Mouse (Mus musculus): ENCODE measurements around the gene Slco1a6. TPM values are rescaled to one million over a fixed set of nuclear protein-coding genes. Genes with fewer than 3 reads are reported as not detected.
"Not testable (repeated sequence)": the region's sequence is repeated elsewhere in the genome, so short reads cannot be mapped to it uniquely, and the experiment has no call there.

The Slco1a6 gene
- polyA plus RNA-seq, 1 experiment = not detected

DNA sequence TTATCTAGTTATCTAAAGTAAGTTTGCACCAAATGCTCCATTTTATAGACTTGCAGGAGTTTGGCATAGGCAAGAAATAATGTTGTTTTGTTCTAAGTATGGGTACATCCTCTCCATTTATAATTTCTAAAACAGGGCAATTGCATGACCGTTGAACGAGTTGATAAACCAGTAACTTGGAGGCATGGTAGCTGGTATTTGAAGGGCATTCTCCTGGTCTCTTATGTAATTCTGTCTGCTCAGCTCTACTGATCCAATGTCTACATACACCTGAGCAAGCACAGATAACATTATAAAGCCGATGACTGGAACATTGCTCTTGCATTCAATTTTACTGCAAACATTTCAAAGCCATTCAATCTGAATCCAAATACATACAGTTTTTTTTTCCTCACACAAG is 20.9 kb downstream of the Slco1a6 start:
- no peaks in the 10 kb centered on the region for H3K4me1 ChIP-seq (ENCODE audit: control insufficient read depth, insufficient read depth, low read length)
- TF ChIP-seq POLR2A (IDR thresholded peaks at IDR 0.05; ENCODE audit: insufficient read depth, low read depth, low read length) (no peak), CTCF (IDR thresholded peaks at IDR 0.05; ENCODE audit: insufficient read depth, low read depth, low read length) (no peak)
- no peak overlapping the region for H3K4me3 ChIP-seq (ENCODE audit: insufficient read depth, low read depth, low read length)
- no peak overlapping the region for H3K27ac ChIP-seq (ENCODE audit: insufficient read depth, low read depth, low read length)
- 98% methylated on average over 3 of the region's 3 CpGs for WGBS

DNA sequence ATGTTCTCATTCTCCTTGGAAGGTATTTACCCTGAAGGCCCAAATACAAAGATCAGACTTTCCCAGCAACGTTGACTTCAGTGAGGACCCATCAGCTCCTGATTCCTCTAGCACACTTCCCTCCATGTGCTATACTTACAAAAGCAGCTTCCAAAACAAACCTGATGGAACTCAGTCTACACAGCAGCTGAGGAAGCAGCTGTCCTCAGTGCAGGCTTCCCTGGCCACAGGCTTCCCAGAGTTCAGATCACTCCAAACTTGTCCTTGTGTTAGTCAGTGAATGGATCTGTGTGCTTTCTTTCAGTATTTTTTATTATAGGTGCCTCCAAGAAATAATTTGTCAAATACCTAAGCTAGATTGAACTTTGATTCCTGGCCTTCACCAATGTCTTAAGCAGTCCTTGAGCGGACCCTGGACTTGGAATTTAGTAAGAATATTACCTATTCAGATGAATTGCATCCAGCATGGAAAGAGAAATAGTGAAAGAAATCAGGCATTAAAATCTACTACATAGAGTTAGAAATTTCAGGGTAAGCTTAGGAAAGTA is 22.4 kb downstream of the Slco1a6 start:
- WGBS = 78% methylated on average over 2 of the region's 2 CpGs

DNA sequence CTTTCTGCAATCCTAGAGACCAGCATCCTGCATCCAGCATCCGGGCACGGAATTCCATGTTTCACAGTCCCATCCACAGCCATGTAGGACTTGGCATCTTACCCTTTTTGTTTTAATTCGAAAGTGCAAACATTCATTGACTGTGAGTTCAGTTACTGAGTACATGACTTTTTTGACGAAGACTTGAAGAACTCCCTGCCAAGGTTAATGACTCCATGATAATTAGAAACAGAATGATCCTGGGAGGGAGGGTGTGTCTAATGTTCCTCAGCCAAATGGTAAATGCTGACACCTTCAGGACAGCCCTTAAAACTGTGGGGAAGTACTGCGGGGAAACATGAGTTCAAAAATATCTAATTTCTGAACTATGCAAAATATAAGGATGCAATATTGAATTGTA is 44.9 kb downstream of the Slco1a6 start:
- Histone ChIP-seq H3K4me3 (ENCODE audit: insufficient read depth, low read depth, low read length) (no peak overlapping the region), H3K4me1 (ENCODE audit: control insufficient read depth, insufficient read depth, low read length) (no peaks in the 10 kb centered on the region), H3K27ac (ENCODE audit: insufficient read depth, low read depth, low read length) (no peak overlapping the region)
- WGBS = 75% methylated on average over 5 of the region's 5 CpGs
- TF ChIP-seq POLR2A (IDR thresholded peaks at IDR 0.05; ENCODE audit: insufficient read depth, low read depth, low read length) = no peak
- no peak for TF ChIP-seq CTCF (IDR thresholded peaks at IDR 0.05; ENCODE audit: insufficient read depth, low read depth, low read length)

More for the DNA sequence above, 22.4 kb downstream of the Slco1a6 start:
- no peak overlapping the region for H3K27ac ChIP-seq (ENCODE audit: insufficient read depth, low read depth, low read length)
- no peak for TF ChIP-seq CTCF (IDR thresholded peaks at IDR 0.05; ENCODE audit: insufficient read depth, low read depth, low read length)
- TF ChIP-seq POLR2A (IDR thresholded peaks at IDR 0.05; ENCODE audit: insufficient read depth, low read depth, low read length) = no peak
- no peaks in the 10 kb centered on the region for H3K4me1 ChIP-seq (ENCODE audit: control insufficient read depth, insufficient read depth, low read length)
- H3K4me3 ChIP-seq (ENCODE audit: insufficient read depth, low read depth, low read length) = no peak overlapping the region

DNA sequence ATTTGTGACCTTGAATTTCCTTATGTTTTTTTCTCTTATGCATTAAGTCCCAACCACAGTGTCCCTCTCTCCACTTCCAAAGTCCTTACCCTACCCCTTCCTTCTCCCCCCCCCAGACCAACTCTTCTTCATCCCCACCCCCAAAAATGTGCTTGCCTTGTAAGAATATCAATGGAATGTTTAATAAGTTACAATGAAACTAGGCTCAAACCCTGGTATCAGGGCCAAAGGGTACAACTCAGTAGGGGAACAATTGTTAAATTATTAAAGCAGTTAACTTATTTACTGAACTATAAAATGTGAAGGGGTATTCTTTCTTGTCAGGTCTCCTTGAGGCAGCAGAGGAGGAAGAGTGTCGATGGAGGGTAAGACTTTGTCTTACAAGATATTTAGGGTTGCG is 47.1 kb downstream of the Slco1a6 start:
- Histone ChIP-seq H3K27ac (ENCODE audit: insufficient read depth, low read depth, low read length) (no peak overlapping the region), H3K4me3 (ENCODE audit: insufficient read depth, low read depth, low read length) (no peak overlapping the region), H3K4me1 (ENCODE audit: control insufficient read depth, insufficient read depth, low read length) (no peaks in the 10 kb centered on the region)
- WGBS = 94% methylated on average over 2 of the region's 2 CpGs
- TF ChIP-seq POLR2A (IDR thresholded peaks at IDR 0.05; ENCODE audit: insufficient read depth, low read depth, low read length) (no peak), CTCF (IDR thresholded peaks at IDR 0.05; ENCODE audit: insufficient read depth, low read depth, low read length) (no peak)

DNA sequence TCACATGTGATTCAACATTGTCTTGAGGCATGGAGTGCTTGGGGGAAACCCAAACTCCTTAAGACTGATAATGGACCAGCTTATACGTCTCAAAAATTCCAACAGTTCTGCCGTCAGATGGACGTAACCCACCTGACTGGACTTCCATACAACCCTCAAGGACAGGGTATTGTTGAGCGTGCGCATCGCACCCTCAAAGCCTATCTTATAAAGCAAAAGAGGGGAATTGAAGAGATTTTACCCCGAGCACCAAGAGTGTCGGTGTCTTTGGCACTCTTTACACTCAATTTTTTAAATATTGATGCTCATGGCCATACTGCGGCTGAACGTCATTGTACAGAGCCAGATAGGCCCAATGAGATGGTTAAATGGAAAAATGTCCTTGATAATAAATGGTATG is 54.2 kb downstream of the Slco1a6 start:
- WGBS = 92% methylated on average over 6 of the region's 10 CpGs
- not testable (repeated sequence) for H3K27ac ChIP-seq (ENCODE audit: insufficient read depth, low read depth, low read length); H3K4me1 ChIP-seq (ENCODE audit: control insufficient read depth, insufficient read depth, low read length); H3K4me3 ChIP-seq (ENCODE audit: insufficient read depth, low read depth, low read length)

DNA sequence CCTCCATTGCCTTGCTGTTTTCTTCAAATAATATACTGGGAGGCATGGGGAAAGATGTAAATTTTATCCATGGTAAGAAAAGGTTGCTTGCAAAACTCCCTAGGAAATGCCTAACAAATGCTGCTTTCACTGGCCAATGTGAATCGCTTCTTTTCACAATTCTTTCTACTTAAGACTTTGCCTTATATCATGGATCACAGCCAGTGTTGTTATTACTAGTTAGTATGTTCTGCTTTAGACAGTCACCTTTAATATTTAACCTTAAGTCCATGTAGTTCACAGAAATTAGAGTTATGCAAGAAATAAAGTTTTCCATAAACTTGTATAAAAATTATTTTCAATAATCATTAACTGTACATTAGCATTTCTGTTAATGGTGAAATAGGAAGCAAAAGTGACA is 60.0 kb downstream of the Slco1a6 start:
- WGBS = 96% methylated on average over 1 of the region's 1 CpGs
- Histone ChIP-seq H3K4me3 (ENCODE audit: insufficient read depth, low read depth, low read length) (no peak overlapping the region), H3K4me1 (ENCODE audit: control insufficient read depth, insufficient read depth, low read length) (no peaks in the 10 kb centered on the region), H3K27ac (ENCODE audit: insufficient read depth, low read depth, low read length) (no peak overlapping the region)
- TF ChIP-seq POLR2A (IDR thresholded peaks at IDR 0.05; ENCODE audit: insufficient read depth, low read depth, low read length) (no peak), CTCF (IDR thresholded peaks at IDR 0.05; ENCODE audit: insufficient read depth, low read depth, low read length) (no peak)

DNA sequence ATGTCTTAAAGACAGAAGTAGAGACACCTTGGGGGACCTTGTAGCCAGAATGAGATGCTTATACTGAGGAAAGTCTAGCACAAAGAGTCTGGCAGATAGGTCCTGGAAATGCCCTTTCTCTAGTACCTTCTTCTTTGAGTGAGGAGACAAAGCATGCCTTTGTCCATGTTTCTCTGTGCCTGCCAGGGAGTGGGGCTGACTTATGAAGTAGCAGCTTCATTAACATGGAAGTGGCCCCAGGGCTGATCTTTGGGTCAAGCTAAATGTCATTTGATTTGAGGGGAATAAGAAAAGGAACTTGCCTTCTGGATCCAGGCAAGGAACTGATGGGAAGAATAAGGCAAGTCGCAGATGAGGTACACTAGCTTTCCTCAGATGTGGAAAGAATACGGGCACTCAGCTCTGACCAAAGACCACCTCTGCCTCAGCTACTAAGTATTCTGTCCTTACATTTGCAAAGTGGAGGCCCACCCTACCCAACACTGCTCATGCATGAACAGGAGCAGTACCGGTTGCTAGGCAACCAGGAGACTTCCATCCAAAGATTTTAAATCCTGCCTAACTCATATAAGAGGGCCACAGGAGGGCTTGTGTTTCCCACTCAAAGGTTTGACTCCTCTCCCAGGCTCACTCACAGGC is 96.5 kb downstream of the Slco1a6 start:
- Histone ChIP-seq H3K27ac (ENCODE audit: insufficient read depth, low read depth, low read length) (no peak overlapping the region), H3K4me3 (ENCODE audit: insufficient read depth, low read depth, low read length) (no peak overlapping the region), H3K4me1 (ENCODE audit: control insufficient read depth, insufficient read depth, low read length) (no peaks in the 10 kb centered on the region)
- no peak for TF ChIP-seq CTCF (IDR thresholded peaks at IDR 0.05; ENCODE audit: insufficient read depth, low read depth, low read length)
- TF ChIP-seq POLR2A (IDR thresholded peaks at IDR 0.05; ENCODE audit: insufficient read depth, low read depth, low read length) = no peak
- WGBS = 37% methylated on average over 3 of the region's 3 CpGs

DNA sequence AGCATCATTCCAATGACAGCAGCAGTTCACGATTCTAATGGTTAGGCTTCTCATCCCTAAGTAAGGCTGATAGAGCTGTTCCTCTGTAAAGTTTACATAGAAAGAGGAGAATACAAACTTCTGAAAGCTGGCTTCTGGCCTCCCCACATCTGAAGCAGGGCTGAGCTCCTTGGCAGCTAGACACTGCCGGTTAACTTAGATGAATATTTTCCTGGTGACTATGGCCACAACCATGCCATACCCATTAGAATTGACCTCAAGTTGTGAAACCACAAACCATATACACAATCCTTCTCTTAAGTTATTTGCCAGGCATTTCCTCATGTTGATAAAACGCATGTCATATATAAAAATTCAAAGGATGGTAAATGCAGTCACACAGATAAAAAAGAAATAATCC is 117.2 kb downstream of the Slco1a6 start:
- WGBS = 90% methylated on average over 3 of the region's 3 CpGs
- no peak for TF ChIP-seq CTCF (IDR thresholded peaks at IDR 0.05; ENCODE audit: insufficient read depth, low read depth, low read length)
- no peak for TF ChIP-seq POLR2A (IDR thresholded peaks at IDR 0.05; ENCODE audit: insufficient read depth, low read depth, low read length)
- no peak overlapping the region for H3K4me3 ChIP-seq (ENCODE audit: insufficient read depth, low read depth, low read length)
- H3K27ac ChIP-seq (ENCODE audit: insufficient read depth, low read depth, low read length) = no peak overlapping the region
- H3K4me1 ChIP-seq (ENCODE audit: control insufficient read depth, insufficient read depth, low read length) = no peaks in the 10 kb centered on the region

DNA sequence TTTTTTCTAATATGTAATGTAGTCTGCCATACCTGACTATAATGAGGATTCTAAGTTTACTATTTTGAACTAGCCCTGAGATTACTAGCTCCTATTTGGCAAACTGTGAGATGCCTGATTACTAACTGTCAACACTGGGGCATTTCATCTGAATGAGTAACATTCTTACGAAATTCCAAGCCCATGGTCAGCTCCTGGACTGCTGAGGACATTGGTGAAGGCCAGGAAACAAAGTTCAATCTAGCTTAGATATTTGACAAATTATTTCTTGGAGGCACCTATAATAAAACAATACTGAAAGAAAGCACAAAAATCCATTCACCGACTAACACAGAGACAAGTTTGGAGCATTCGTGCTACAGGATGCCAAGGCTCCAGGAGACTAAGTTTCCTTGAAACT is 150.0 kb downstream of the Slco1a6 start:
- 86% methylated on average over 3 of the region's 3 CpGs for WGBS
- H3K4me3 ChIP-seq (ENCODE audit: insufficient read depth, low read depth, low read length); H3K27ac ChIP-seq (ENCODE audit: insufficient read depth, low read depth, low read length); H3K4me1 ChIP-seq (ENCODE audit: control insufficient read depth, insufficient read depth, low read length): not testable (repeated sequence)

DNA sequence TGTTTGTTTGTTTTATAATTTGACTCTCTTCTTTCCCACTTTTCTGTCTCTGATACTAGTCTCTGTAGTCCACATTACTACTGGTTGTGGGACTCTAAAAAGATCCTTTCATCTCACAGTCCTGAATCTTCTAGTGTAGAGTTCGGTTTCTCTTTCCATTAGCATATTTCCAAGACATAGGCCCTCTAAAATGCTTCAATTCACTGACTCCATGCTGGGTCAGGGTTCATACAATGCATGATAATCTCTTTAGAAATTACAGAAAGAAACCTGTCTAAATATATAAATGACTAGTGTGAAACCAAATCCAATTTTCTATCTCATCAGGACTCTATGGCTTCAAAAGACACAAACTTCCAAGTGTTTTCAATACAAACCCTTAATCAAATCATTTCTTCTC is 160.6 kb downstream of the Slco1a6 start:
- Histone ChIP-seq H3K4me3 (ENCODE audit: insufficient read depth, low read depth, low read length) (no peak overlapping the region), H3K4me1 (ENCODE audit: control insufficient read depth, insufficient read depth, low read length) (no peaks in the 10 kb centered on the region), H3K27ac (ENCODE audit: insufficient read depth, low read depth, low read length) (no peak overlapping the region)
- no peak for TF ChIP-seq CTCF (IDR thresholded peaks at IDR 0.05; ENCODE audit: insufficient read depth, low read depth, low read length)
- TF ChIP-seq POLR2A (IDR thresholded peaks at IDR 0.05; ENCODE audit: insufficient read depth, low read depth, low read length) = no peak
- WGBS = 57% methylated on average over 1 of the region's 1 CpGs

All from olfactory bulb, adult 2 months (tissue).